Mouse (Mus musculus) kidney, embryonic 16.5 days (tissue): ENCODE results near the gene Ddx39. TPM values are rescaled to one million over a fixed set of nuclear protein-coding genes. Genes with fewer than 3 reads are reported as not detected.

Experiments used
- ATAC-seq: fragments of 200-750 bp; cut with Nextera tagmentation; 2 replicates; pipeline ENCODE4 v1.8.0; 2017; ENCODE audit warnings: moderate TSS enrichment; ENCODE audit not compliant: low FRiP score, low TSS enrichment
- H3K27ac ChIP-seq: fragments of 300-500 bp; sonication (generic); 2 replicates; pipeline ENCODE4 v1.5.1; 2014; ENCODE audit warnings: low read length
- H3K27me3 ChIP-seq: fragments of 300-500 bp; sonication (generic); 2 replicates; pipeline ENCODE4 v1.6.1; 2014; ENCODE audit warnings: low read length, control low read depth, mixed read lengths; ENCODE audit not compliant: insufficient read depth
- H3K36me3 ChIP-seq: fragments of 300-500 bp; sonication (generic); 2 replicates; pipeline ENCODE4 v1.6.1; 2014; ENCODE audit warnings: low read length, control low read depth, mixed read lengths; ENCODE audit not compliant: insufficient read depth
- H3K4me1 ChIP-seq: fragments of 300-500 bp; sonication (generic); 2 replicates; pipeline ENCODE4 v1.6.1; 2014; ENCODE audit warnings: low read length, control low read depth, mixed read lengths; ENCODE audit not compliant: insufficient read depth
- H3K4me2 ChIP-seq: fragments of 300-500 bp; sonication (generic); replicated peaks from 2 replicates; pipeline ENCODE4 v1.6.1; 2014; ENCODE audit warnings: low read depth, low read length
- H3K4me3 ChIP-seq: fragments of 300-500 bp; sonication (generic); 2 replicates; pipeline ENCODE4 v1.5.1; 2014; ENCODE audit warnings: mild to moderate bottlenecking, low read length
- H3K9ac ChIP-seq: fragments of 300-500 bp; sonication (generic); replicated peaks from 2 replicates; pipeline ENCODE4 v1.6.1; 2014; ENCODE audit warnings: low read length
- H3K9me3 ChIP-seq: fragments of 300-500 bp; sonication (generic); 2 replicates; pipeline ENCODE4 v1.6.1; 2016; ENCODE audit warnings: low read length, control low read depth
- WGBS: fragments of 180-500 bp; shearing (Covaris S2); extraction: QIAGEN DNeasy Blood & Tissue Kit; methylation state at CpG from one replicate; pipeline ENCODE4 v1.1.7; 2014; 5-methylcytosine and 5-hydroxymethylcytosine counted together
- polyA plus RNA-seq: library from polyadenylated mRNA; unstranded; fragments of >200 nt; fragmentation: Nextera tagmentation; extraction: Ambion mirVana; gene quantifications from 2 replicates; pipeline ENCODE4 v1.2.1, GENCODE M21; 2015

The Ddx39 gene
- polyA plus RNA-seq, 1 experiment from 2014 or later, result 211 TPM

GRCm38 (mm10) chr8:83732919-83733318, 17.9 kb downstream of the Ddx39 start:
- Histone ChIP-seq H3K27ac (no peak overlapping the region), H3K4me1 (peaks cover 8% of the 10 kb centered on the region), H3K36me3 (peaks cover 12% of the 10 kb centered on the region), H3K4me2 (no peak overlapping the region), H3K9me3 (peaks cover 5% of the 10 kb centered on the region; the same call in 1 of the 2 replicates), H3K9ac (no peak overlapping the region), H3K4me3 (no peak overlapping the region), H3K27me3 (no peaks in the 10 kb centered on the region)
- WGBS, result 79% methylated on average over 6 of the region's 6 CpGs
- ATAC-seq, result no peak

- WGBS, result 85% methylated on average over 4 of the region's 4 CpGs
These were observed 21.7 kb downstream of the Ddx39 start for GRCm38 (mm10) chr8:83736681-83737080.

GRCm38 (mm10) chr8:83737346-83737745, 22.4 kb downstream of the Ddx39 start:
- peaks cover 5% of the 10 kb centered on the region; the same call in 1 of the 2 replicates for H3K9me3 ChIP-seq
- H3K9ac ChIP-seq, result no peak overlapping the region
- ATAC-seq, result no peak
- H3K36me3 ChIP-seq, result no peaks in the 10 kb centered on the region
- H3K4me3 ChIP-seq, result no peak overlapping the region
- peak overlapping the region; percentile 90 for H3K4me2 ChIP-seq
- H3K27ac ChIP-seq, result peak overlapping the region; percentile 84
- H3K27me3 ChIP-seq, result no peaks in the 10 kb centered on the region
- 85% methylated on average over 4 of the region's 4 CpGs for whole genome bisulfite sequencing
- peaks cover 35% of the 10 kb centered on the region for H3K4me1 ChIP-seq

More at GRCm38 (mm10) chr8:83736681-83737080, 21.7 kb downstream of the Ddx39 start:
- no peak overlapping the region for H3K4me2 ChIP-seq
- H3K9me3 ChIP-seq, result peaks cover 5% of the 10 kb centered on the region; the same call in 1 of the 2 replicates
- no peak overlapping the region for H3K9ac ChIP-seq
- no peak overlapping the region for H3K4me3 ChIP-seq
- H3K27me3 ChIP-seq, result no peaks in the 10 kb centered on the region
- H3K27ac ChIP-seq, result no peak overlapping the region
- no peak for ATAC-seq
- no peaks in the 10 kb centered on the region; the same call in 1 of the 2 replicates for H3K36me3 ChIP-seq
- peaks cover 35% of the 10 kb centered on the region for H3K4me1 ChIP-seq

- peak overlapping the region; percentile 29 for H3K9ac ChIP-seq
- no peaks in the 10 kb centered on the region for H3K27me3 ChIP-seq
- WGBS, result 33% methylated on average over 4 of the region's 4 CpGs
- peak overlapping the region; percentile 84 for H3K27ac ChIP-seq
- 0 out of 2 replicates have a peak overlapping the region, but pooled peaks have one; percentile 1 for H3K4me3 ChIP-seq
- H3K9me3 ChIP-seq, result peaks cover 5% of the 10 kb centered on the region; the same call in 1 of the 2 replicates
- peak overlapping the region; percentile 90 for H3K4me2 ChIP-seq
- H3K36me3 ChIP-seq, result no peaks in the 10 kb centered on the region
- peaks cover 35% of the 10 kb centered on the region for H3K4me1 ChIP-seq
- ATAC-seq, result peak; percentile 50
These were observed 23.0 kb downstream of the Ddx39 start for GRCm38 (mm10) chr8:83737852-83738562.

- H3K4me3 ChIP-seq, result peak overlapping the region; percentile 68
- peak; percentile 36 for ATAC-seq
- H3K27me3 ChIP-seq, result no peaks in the 10 kb centered on the region
- peak overlapping the region; percentile 57 for H3K9ac ChIP-seq
- WGBS, result 65% methylated on average over 10 of the region's 10 CpGs
- peak overlapping the region; percentile 84 for H3K27ac ChIP-seq
- H3K4me1 ChIP-seq, result peaks cover 35% of the 10 kb centered on the region
- H3K36me3 ChIP-seq, result no peaks in the 10 kb centered on the region
- H3K9me3 ChIP-seq, result peaks cover 5% of the 10 kb centered on the region; the same call in 1 of the 2 replicates
- H3K4me2 ChIP-seq, result peak overlapping the region; percentile 90
These were observed 24.2 kb downstream of the Ddx39 start for GRCm38 (mm10) chr8:83738949-83739710.

- 47% methylated on average over 8 of the region's 8 CpGs for WGBS
- no peaks in the 10 kb centered on the region for H3K27me3 ChIP-seq
- peaks cover 5% of the 10 kb centered on the region; the same call in 1 of the 2 replicates for H3K9me3 ChIP-seq
- no peaks in the 10 kb centered on the region for H3K36me3 ChIP-seq
- H3K4me2 ChIP-seq, result peak overlapping the region; percentile 90
- ATAC-seq, result no peak
- H3K27ac ChIP-seq, result peak overlapping the region; percentile 84
- H3K4me1 ChIP-seq, result peaks cover 35% of the 10 kb centered on the region
- peak overlapping the region; percentile 81 for H3K9ac ChIP-seq
- H3K4me3 ChIP-seq, result peak overlapping the region; percentile 68
These were observed 24.9 kb downstream of the Ddx39 start for GRCm38 (mm10) chr8:83739711-83740468.

GRCm38 (mm10) chr8:83740586-83740975, 25.6 kb downstream of the Ddx39 start:
- ATAC-seq, result no peak; the same call in 1 of the 2 replicates
- Histone ChIP-seq H3K4me1 (peaks cover 35% of the 10 kb centered on the region), H3K27me3 (no peaks in the 10 kb centered on the region), H3K9ac (peak overlapping the region; percentile 81), H3K4me3 (peak overlapping the region; percentile 68), H3K4me2 (peak overlapping the region; percentile 90), H3K9me3 (peaks cover 5% of the 10 kb centered on the region; the same call in 1 of the 2 replicates), H3K36me3 (no peaks in the 10 kb centered on the region), H3K27ac (peak overlapping the region; percentile 81)
- WGBS, result 12% methylated on average over 3 of the region's 3 CpGs

GRCm38 (mm10) chr8:83740976-83741741, 26.2 kb downstream of the Ddx39 start, which contains the start of gene Adgre5:
Gene Adgre5, minus strand, starts transcription at chr8:83741326.
- Histone ChIP-seq H3K4me1 (peaks cover 35% of the 10 kb centered on the region), H3K9me3 (peaks cover 5% of the 10 kb centered on the region; the same call in 1 of the 2 replicates), H3K27ac (peak within 1 kb of the TSS; percentile 84), H3K27me3 (no peaks in the 10 kb centered on the region), H3K9ac (peak within 1 kb of the TSS; percentile 81), H3K4me2 (peak within 1 kb of the TSS; percentile 90), H3K4me3 (peak within 1 kb of the TSS; percentile 68), H3K36me3 (no peaks in the 10 kb centered on the region)
- peak; percentile 77 for ATAC-seq
- WGBS, result 1% methylated on average over 48 of the region's 56 CpGs
